In the genomic region with DNA sequence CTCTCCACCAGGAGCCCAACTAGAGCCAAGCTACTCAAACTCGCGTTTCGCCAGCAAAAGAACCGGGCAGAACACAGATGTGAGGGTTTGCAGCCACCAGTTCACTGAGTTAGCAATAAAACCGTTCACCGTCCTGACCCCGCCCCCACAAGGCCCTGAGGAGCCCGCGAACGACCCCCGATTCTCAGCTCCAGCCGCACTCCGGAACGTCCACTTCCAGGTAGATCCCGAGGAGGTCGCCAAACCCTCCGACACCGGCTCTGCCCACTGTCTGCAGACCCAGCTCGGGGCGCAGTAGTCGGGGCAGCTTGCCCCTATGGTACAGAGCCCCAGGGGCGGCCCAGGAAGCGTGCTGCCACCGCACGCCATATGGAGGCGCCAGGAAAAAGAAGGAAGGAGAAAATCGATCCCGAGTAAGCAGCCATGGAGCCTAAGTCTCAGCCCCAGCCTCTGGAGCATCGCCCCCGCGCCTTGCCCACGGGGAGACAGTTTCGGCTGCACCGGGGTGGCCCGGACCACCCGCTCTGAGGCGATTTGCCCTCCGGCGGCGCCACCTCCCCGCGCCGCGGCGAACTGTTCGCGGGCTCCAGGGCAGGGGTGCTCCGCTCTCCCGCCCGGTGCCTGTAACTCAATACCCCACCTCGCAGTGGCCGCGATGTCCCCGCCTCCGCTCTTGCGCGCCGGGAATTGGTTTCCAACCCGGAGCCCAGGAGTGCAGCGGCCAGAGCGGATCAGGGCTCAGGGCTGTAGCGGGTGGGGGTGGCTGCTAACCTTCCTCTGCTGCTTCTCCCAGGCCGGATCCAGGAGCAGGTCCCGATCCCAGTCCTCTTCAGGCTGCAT, we compare ENCODE assay signal across 9 mouse cellular contexts. TPM values are rescaled to one million over a fixed set of nuclear protein-coding genes. Genes with fewer than 3 reads are reported as not detected.
DNase-seq lines count a peak whose midpoint lies in the region; ATAC-seq lines count a peak whose summit lies in the region.
"Had no signal": no experiment of that assay in that cellular context is flagged by ENCODE, and none has a peak within 500 bp of the region (broad histone marks: within the 10 kb centered on the region; RNA-seq: fewer than 3 reads in every experiment).

No protein-coding gene starts in this region.

- no peaks in the 10 kb centered on the region for H3K36me3 ChIP-seq in intestine, embryonic 16.5 days (ENCODE audit: control insufficient read depth, insufficient read depth, low read length)
- no peaks in the 10 kb centered on the region; the same call in 1 of the 2 replicates for H3K36me3 ChIP-seq in limb, embryonic 12.5 days
- H3K36me3 ChIP-seq in midbrain, embryonic 13.5 days, result no peaks in the 10 kb centered on the region
- H3K36me3 ChIP-seq: G1E had no signal

- peak overlapping the region; percentile 72 for H3K4me2 ChIP-seq in intestine, embryonic 16.5 days (ENCODE audit: low read depth, low read length)
- H3K4me2 ChIP-seq in limb, embryonic 12.5 days, result peak overlapping the region; percentile 89
- H3K4me2 ChIP-seq in midbrain, embryonic 13.5 days (replicated peaks), result peak overlapping the region; percentile 93

- peak overlapping the region; percentile 94 for H3K27ac ChIP-seq in intestine, embryonic 16.5 days (ENCODE audit: low read length)
- H3K27ac ChIP-seq in limb, embryonic 12.5 days, result peak overlapping the region; percentile 99
- peak overlapping the region; percentile 84 for H3K27ac ChIP-seq in midbrain, embryonic 13.5 days

- ATAC-seq in intestine, embryonic 16.5 days, result peak; percentile 70
- ATAC-seq in limb, embryonic 12.5 days (ENCODE audit: insufficient number of reproducible peaks, insufficient read depth, low FRiP score, low TSS enrichment, low read depth), result peak; percentile 78
- peak; percentile 80 for ATAC-seq in midbrain, embryonic 13.5 days

- peak overlapping the region; percentile 87 for H3K9ac ChIP-seq in intestine, embryonic 16.5 days (ENCODE audit: low read depth, low read length)
- H3K9ac ChIP-seq in limb, embryonic 12.5 days (replicated peaks), result peak overlapping the region; percentile 91
- peak overlapping the region; percentile 80 for H3K9ac ChIP-seq in midbrain, embryonic 13.5 days (replicated peaks)

- peak; percentile 51 to 61 for DNase-seq in left cerebral cortex, adult 18-20 months (ENCODE audit: low spot score in 2 of 2)
- no peak for DNase-seq in left cerebral cortex, adult 11 months (ENCODE audit: low spot score)
- peak; percentile 88 for DNase-seq in embryo, embryonic 10 days (ENCODE audit: low spot score)
- peak; percentile 62 to 74 for DNase-seq in gastrocnemius, postnatal 4 days (ENCODE audit: low spot score in 2 of 2)
- DNase-seq in spleen, postnatal 14 days (ENCODE audit: low spot score in 2 of 2), result peak; percentile 11 to 14

- peaks cover 36% of the 10 kb centered on the region for H3K4me1 ChIP-seq in intestine, embryonic 16.5 days (ENCODE audit: control insufficient read depth, insufficient read depth, low read length)
- H3K4me1 ChIP-seq in limb, embryonic 12.5 days (replicated peaks), result peaks cover 34% of the 10 kb centered on the region
- H3K4me1 ChIP-seq in midbrain, embryonic 13.5 days (replicated peaks), result peaks cover 17% of the 10 kb centered on the region

- no peaks in the 10 kb centered on the region for H3K27me3 ChIP-seq in intestine, embryonic 16.5 days (replicated peaks; ENCODE audit: control insufficient read depth, insufficient read depth, low read length)
- H3K27me3 ChIP-seq in limb, embryonic 12.5 days, result no peaks in the 10 kb centered on the region
- H3K27me3 ChIP-seq in midbrain, embryonic 13.5 days, result peaks cover 4% of the 10 kb centered on the region; the same call in 1 of the 2 replicates

- WGBS in intestine, embryonic 16.5 days, result under 1% methylated on average over 64 of the region's 64 CpGs
- WGBS in limb, embryonic 12.5 days, result under 1% methylated on average over 64 of the region's 64 CpGs
- under 1% methylated on average over 64 of the region's 64 CpGs for WGBS in midbrain, embryonic 13.5 days

- no peaks in the 10 kb centered on the region for H3K9me3 ChIP-seq in intestine, embryonic 16.5 days (ENCODE audit: control insufficient read depth, low read length)
- H3K9me3 ChIP-seq in limb, embryonic 12.5 days, result no peaks in the 10 kb centered on the region
- H3K9me3 ChIP-seq in midbrain, embryonic 13.5 days, result no peaks in the 10 kb centered on the region
- H3K9me3 ChIP-seq: G1E had no signal

- H3K4me3 ChIP-seq in intestine, embryonic 16.5 days (ENCODE audit: low read length), result peak overlapping the region; percentile 92
- peak overlapping the region; percentile 80 for H3K4me3 ChIP-seq in limb, embryonic 12.5 days (replicated peaks)
- peak overlapping the region; percentile 80 for H3K4me3 ChIP-seq in midbrain, embryonic 13.5 days (replicated peaks)

RNA-seq across cellular contexts. Expression of a gene that starts 0.7 kb away (rescaled TPM):
- 100 to 1,000 TPM; 107 to 115 TPM for total RNA-seq in left cerebral cortex, adult 18-20 months (2021)
- 10 to 100 TPM; 46.3 to 57.4 TPM for total RNA-seq in gastrocnemius, postnatal 4 days (2021)
- polyA plus RNA-seq in intestine, embryonic 16.5 days (2015; fragmentation: Nextera tagmentation; extraction: Ambion mirVana), result 44.5 and 46.8 TPM in 2 replicates
- polyA plus RNA-seq in limb, embryonic 12.5 days (2016; fragmentation: Nextera tagmentation; extraction: Ambion mirVana), result 42.0 and 45.8 TPM in 2 replicates
- 5.5 and 7.3 TPM in 2 replicates for polyA plus RNA-seq in midbrain, embryonic 13.5 days (2015; fragmentation: Nextera tagmentation; extraction: Ambion mirVana)
